Mouse (Mus musculus) thymus, postnatal 0 days (tissue): ENCODE results near the gene Apbb2. TPM values are rescaled to one million over a fixed set of nuclear protein-coding genes. Genes with fewer than 3 reads are reported as not detected.

Experiments used
- DNase-seq: peaks from one replicate; pipeline ENCODE4 v3.0.0-alpha.2; 2015; ENCODE audit warnings: low spot score
- polyA plus RNA-seq: library from polyadenylated mRNA; unstranded; fragments of >200 nt; fragmentation: Nextera tagmentation; extraction: Ambion mirVana; gene quantifications from 2 replicates; pipeline ENCODE4 v1.2.1, GENCODE M21; 2015

Gene Apbb2
- polyA plus RNA-seq, 1 experiment from 2014 or later: 10.6 TPM

GRCm38 (mm10) chr5:66519511-66519910, 99.1 kb downstream of the Apbb2 start:
- no peak for DNase-seq

GRCm38 (mm10) chr5:66518411-66519006, 100.1 kb downstream of the Apbb2 start:
- DNase-seq: no peak

GRCm38 (mm10) chr5:66517503-66517902, 101.1 kb downstream of the Apbb2 start:
- DNase-seq: no peak

- no peak for DNase-seq
Measured at GRCm38 (mm10) chr5:66516311-66516710, 102.3 kb downstream of the Apbb2 start.

GRCm38 (mm10) chr5:66515271-66515670, 103.3 kb downstream of the Apbb2 start:
- no peak for DNase-seq

- no peak for DNase-seq
Measured at GRCm38 (mm10) chr5:66514659-66515058, 103.9 kb downstream of the Apbb2 start.

- DNase-seq: no peak
Measured at GRCm38 (mm10) chr5:66513412-66513811, 105.2 kb downstream of the Apbb2 start.

- no peak for DNase-seq
Measured at GRCm38 (mm10) chr5:66512519-66512918, 106.1 kb downstream of the Apbb2 start.

- DNase-seq: no peak
Measured at GRCm38 (mm10) chr5:66510716-66511115, 107.9 kb downstream of the Apbb2 start.

- DNase-seq: no peak
Measured at GRCm38 (mm10) chr5:66509151-66509550, 109.4 kb downstream of the Apbb2 start.

- DNase-seq: no peak
Measured at GRCm38 (mm10) chr5:66505578-66505977, 113.0 kb downstream of the Apbb2 start.

GRCm38 (mm10) chr5:66505071-66505470, 113.5 kb downstream of the Apbb2 start:
- no peak for DNase-seq

- DNase-seq: no peak
Measured at GRCm38 (mm10) chr5:66504434-66504747, 114.2 kb downstream of the Apbb2 start.

- DNase-seq: no peak
Measured at GRCm38 (mm10) chr5:66503557-66504433, 114.8 kb downstream of the Apbb2 start.

- no peak for DNase-seq
Measured at GRCm38 (mm10) chr5:66503033-66503432, 115.6 kb downstream of the Apbb2 start.

- no peak for DNase-seq
Measured at GRCm38 (mm10) chr5:66499621-66500020, 119.0 kb downstream of the Apbb2 start.

- no peak for DNase-seq
Measured at GRCm38 (mm10) chr5:66498140-66498539, 120.4 kb downstream of the Apbb2 start.

GRCm38 (mm10) chr5:66497479-66498087, 121.0 kb downstream of the Apbb2 start:
- no peak for DNase-seq

- DNase-seq: no peak
Measured at GRCm38 (mm10) chr5:66496881-66497360, 121.7 kb downstream of the Apbb2 start.

GRCm38 (mm10) chr5:66494651-66495050, 123.9 kb downstream of the Apbb2 start:
- DNase-seq: no peak

GRCm38 (mm10) chr5:66492563-66492960, 126.0 kb downstream of the Apbb2 start:
- no peak for DNase-seq

GRCm38 (mm10) chr5:66491907-66492562, 126.5 kb downstream of the Apbb2 start:
- DNase-seq: no peak
